Mouse (Mus musculus): Measurements from ENCODE around the gene Gm13290. TPM values are rescaled to one million over a fixed set of nuclear protein-coding genes. Genes with fewer than 3 reads are reported as not detected.

Gene Gm13290
- polyA plus RNA-seq (2014; fragmentation: Illumina TruSeq; extraction: RNeasy Lipid Tissue Mini Kit (QIAGEN cat#74804); ENCODE audit: low read depth, low replicate concordance): not detected

DNA sequence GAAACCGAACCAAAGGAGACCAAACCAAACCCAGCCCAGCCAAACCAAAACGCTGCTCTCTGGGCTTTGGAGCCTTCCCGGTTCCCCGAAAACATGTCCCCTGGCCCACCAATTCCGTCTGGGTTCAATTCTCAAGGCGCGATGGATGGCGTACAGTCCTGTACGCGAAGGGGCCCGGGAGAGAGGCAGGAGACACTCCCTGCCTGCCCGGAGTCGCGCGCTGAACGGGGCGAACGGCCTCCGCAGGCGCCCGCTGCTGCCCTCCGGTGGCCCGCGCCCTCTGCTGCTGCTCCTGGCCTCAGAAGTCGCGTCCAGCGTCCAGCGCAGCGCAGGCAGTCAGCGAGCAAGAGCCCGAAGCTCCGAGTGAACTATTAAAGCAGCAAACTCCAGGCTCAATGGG lies at the start of gene Gm13290:
Gene Gm13290, plus strand, starts transcription at position 301 of the 400 bp plus-strand sequence.

DNA sequence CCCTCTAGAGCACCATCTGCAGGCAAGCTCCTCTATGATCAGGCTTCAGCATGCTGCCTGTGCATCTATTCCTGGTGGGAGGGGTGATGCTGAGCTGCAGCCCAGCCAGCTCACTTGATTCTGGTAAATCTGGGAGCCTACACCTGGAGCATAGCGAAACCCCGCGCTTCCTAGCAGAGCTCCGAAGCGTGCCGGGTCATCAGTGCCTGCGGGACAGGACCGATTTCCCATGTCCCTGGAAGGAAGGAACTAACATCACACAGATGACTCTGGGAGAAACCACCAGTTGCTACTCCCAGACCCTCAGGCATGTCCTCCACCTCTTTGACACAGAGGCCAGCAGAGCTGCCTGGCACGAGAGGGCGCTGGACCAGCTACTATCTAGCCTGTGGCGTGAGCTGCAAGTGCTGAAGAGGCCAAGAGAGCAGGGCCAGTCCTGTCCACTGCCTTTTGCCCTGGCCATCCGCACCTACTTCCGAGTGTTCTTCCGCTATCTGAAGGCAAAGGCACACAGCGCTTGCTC lies 18.8 kb upstream of the Gm13290 start, which contains the start of gene Gm13271:
Gene Gm13271, plus strand, starts transcription at position 51 of the 523 bp plus-strand sequence.

DNA sequence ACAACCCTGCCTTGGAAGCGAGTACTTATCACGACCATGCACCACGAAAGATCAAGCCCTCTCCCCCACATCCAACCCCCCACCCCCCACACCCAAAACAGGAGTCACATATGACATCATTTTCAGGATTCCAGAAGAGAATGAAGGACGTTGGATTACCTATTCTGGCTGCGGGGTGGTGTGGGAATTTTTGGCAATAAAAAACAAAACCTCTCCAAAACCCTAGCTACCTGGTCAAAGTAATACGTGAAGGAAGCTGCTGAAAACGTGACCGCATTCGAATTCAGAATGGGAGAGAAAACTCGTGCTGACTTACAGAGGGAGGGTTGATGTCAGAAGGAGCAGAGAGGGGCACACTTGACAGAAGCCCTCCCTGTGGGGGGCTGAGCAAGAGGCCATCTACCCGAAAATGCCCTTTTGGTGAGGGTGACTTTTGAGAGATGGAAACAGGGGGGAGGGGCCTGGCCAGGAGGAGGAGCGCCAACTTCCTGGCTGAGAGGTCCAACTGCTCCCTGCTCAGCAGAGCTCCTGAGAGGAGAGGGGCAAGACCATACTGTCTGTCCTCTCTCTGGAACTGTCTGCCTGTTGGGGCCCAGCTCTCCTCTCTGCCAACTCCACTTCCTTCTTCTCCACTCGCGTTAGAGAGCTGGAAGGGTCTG lies 13.9 kb upstream of the Gm13290 start, which contains the start of gene Gm13283:
Gene Gm13283, plus strand, starts transcription at position 510 of the 659 bp plus-strand sequence.

DNA sequence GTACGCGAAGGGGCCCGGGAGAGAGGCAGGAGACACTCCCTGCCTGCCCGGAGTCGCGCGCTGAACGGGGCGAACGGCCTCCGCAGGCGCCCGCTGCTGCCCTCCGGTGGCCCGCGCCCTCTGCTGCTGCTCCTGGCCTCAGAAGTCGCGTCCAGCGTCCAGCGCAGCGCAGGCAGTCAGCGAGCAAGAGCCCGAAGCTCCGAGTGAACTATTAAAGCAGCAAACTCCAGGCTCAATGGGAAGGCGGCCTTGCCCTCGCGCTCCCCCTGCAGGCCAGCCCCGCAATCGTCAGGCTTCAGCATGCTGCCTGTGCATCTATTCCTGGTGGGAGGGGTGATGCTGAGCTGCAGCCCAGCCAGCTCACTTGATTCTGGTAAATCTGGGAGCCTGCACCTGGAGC lies 3.0 kb downstream of the Gm13290 start, which contains the start of gene Gm13289:
Gene Gm13289, plus strand, starts transcription at position 301 of the 400 bp plus-strand sequence.

DNA sequence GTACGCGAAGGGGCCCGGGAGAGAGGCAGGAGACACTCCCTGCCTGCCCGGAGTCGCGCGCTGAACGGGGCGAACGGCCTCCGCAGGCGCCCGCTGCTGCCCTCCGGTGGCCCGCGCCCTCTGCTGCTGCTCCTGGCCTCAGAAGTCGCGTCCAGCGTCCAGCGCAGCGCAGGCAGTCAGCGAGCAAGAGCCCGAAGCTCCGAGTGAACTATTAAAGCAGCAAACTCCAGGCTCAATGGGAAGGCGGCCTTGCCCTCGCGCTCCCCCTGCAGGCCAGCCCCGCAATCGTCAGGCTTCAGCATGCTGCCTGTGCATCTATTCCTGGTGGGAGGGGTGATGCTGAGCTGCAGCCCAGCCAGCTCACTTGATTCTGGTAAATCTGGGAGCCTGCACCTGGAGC lies 5.9 kb downstream of the Gm13290 start, which contains the start of gene Gm13272:
Gene Gm13272, plus strand, starts transcription at position 301 of the 400 bp plus-strand sequence.

DNA sequence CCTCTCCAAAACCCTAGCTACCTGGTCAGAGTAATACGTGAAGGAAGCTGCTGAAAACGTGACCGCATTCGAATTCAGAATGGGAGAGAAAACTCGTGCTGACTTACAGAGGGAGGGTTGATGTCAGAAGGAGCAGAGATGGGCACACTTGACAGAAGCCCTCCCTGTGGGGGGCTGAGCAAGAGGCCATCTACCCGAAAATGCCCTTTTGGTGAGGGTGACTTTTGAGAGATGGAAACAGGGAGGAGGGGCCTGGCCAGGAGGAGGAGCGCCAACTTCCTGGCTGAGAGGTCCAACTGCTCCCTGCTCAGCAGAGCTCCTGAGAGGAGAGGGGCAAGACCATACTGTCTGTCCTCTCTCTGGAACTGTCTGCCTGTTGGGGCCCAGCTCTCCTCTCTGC lies 8.2 kb downstream of the Gm13290 start, which contains the start of gene Ifnz:
Gene Ifnz, plus strand, starts transcription at position 301 of the 400 bp plus-strand sequence.

DNA sequence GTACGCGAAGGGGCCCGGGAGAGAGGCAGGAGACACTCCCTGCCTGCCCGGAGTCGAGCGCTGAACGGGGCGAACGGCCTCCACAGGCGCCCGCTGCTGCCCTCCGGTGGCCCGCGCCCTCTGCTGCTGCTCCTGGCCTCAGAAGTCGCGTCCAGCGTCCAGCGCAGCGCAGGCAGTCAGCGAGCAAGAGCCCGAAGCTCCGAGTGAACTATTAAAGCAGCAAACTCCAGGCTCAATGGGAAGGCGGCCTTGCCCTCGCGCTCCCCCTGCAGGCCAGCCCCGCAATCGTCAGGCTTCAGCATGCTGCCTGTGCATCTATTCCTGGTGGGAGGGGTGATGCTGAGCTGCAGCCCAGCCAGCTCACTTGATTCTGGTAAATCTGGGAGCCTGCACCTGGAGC lies 11.8 kb downstream of the Gm13290 start, which contains the start of gene Gm13276:
Gene Gm13276, plus strand, starts transcription at position 301 of the 400 bp plus-strand sequence.

DNA sequence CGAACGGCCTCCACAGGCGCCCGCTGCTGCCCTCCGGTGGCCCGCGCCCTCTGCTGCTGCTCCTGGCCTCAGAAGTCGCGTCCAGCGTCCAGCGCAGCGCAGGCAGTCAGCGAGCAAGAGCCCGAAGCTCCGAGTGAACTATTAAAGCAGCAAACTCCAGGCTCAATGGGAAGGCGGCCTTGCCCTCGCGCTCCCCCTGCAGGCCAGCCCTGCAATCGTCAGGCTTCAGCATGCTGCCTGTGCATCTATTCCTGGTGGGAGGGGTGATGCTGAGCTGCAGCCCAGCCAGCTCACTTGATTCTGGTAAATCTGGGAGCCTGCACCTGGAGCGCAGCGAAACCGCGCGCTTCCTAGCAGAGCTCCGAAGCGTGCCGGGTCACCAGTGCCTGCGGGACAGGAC lies 14.8 kb downstream of the Gm13290 start, which contains the start of gene Gm13277:
Gene Gm13277, plus strand, starts transcription at position 231 of the 400 bp plus-strand sequence.

DNA sequence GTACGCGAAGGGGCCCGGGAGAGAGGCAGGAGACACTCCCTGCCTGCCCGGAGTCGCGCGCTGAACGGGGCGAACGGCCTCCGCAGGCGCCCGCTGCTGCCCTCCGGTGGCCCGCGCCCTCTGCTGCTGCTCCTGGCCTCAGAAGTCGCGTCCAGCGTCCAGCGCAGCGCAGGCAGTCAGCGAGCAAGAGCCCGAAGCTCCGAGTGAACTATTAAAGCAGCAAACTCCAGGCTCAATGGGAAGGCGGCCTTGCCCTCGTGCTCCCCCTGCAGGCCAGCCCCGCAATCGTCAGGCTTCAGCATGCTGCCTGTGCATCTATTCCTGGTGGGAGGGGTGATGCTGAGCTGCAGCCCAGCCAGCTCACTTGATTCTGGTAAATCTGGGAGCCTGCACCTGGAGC lies 17.6 kb downstream of the Gm13290 start, which contains the start of gene Gm13278:
Gene Gm13278, plus strand, starts transcription at position 301 of the 400 bp plus-strand sequence.

DNA sequence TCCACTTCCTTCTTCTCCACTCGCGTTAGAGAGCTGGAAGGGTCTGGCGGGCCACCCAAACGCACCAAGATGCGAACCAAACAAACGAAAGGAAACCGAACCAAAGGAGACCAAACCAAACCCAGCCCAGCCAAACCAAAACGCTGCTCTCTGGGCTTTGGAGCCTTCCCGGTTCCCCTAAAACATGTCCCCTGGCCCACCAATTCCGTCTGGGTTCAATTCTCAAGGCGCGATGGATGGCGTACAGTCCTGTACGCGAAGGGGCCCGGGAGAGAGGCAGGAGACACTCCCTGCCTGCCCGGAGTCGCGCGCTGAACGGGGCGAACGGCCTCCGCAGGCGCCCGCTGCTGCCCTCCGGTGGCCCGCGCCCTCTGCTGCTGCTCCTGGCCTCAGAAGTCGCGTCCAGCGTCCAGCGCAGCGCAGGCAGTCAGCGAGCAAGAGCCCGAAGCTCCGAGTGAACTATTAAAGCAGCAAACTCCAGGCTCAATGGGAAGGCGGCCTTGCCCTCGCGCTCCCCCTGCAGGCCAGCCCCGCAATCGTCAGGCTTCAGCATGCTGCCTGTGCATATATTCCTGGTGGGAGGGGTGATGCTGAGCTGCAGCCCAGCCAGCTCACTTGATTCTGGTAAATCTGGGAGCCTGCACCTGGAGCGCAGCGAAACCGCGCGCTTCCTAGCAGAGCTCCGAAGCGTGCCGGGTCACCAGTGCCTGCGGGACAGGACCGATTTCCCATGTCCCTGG lies 20.5 kb downstream of the Gm13290 start, which contains the start of gene Gm13275:
Gene Gm13275, plus strand, starts transcription at position 552 of the 740 bp plus-strand sequence.

DNA sequence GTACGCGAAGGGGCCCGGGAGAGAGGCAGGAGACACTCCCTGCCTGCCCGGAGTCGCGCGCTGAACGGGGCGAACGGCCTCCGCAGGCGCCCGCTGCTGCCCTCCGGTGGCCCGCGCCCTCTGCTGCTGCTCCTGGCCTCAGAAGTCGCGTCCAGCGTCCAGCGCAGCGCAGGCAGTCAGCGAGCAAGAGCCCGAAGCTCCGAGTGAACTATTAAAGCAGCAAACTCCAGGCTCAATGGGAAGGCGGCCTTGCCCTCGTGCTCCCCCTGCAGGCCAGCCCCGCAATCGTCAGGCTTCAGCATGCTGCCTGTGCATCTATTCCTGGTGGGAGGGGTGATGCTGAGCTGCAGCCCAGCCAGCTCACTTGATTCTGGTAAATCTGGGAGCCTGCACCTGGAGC lies 23.5 kb downstream of the Gm13290 start, which contains the start of gene Gm13279:
Gene Gm13279, plus strand, starts transcription at position 301 of the 400 bp plus-strand sequence.

DNA sequence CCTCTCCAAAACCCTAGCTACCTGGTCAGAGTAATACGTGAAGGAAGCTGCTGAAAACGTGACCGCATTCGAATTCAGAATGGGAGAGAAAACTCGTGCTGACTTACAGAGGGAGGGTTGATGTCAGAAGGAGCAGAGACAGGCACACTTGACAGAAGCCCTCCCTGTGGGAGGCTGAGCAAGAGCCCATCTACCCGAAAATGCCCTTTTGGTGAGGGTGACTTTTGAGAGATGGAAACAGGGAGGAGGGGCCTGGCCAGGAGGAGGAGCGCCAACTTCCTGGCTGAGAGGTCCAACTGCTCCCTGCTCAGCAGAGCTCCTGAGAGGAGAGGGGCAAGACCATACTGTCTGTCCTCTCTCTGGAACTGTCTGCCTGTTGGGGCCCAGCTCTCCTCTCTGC lies 25.7 kb downstream of the Gm13290 start, which contains the start of gene Gm13285:
Gene Gm13285, plus strand, starts transcription at position 301 of the 400 bp plus-strand sequence.

DNA sequence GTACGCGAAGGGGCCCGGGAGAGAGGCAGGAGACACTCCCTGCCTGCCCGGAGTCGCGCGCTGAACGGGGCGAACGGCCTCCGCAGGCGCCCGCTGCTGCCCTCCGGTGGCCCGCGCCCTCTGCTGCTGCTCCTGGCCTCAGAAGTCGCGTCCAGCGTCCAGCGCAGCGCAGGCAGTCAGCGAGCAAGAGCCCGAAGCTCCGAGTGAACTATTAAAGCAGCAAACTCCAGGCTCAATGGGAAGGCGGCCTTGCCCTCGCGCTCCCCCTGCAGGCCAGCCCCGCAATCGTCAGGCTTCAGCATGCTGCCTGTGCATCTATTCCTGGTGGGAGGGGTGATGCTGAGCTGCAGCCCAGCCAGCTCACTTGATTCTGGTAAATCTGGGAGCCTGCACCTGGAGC lies 29.3 kb downstream of the Gm13290 start, which contains the start of gene Gm13287:
Gene Gm13287, plus strand, starts transcription at position 301 of the 400 bp plus-strand sequence.

DNA sequence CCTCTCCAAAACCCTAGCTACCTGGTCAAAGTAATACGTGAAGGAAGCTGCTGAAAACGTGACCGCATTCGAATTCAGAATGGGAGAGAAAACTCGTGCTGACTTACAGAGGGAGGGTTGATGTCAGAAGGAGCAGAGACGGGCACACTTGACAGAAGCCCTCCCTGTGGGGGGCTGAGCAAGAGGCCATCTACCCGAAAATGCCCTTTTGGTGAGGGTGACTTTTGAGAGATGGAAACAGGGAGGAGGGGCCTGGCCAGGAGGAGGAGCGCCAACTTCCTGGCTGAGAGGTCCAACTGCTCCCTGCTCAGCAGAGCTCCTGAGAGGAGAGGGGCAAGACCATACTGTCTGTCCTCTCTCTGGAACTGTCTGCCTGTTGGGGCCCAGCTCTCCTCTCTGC lies 31.6 kb downstream of the Gm13290 start, which contains the start of gene Gm13288:
Gene Gm13288, plus strand, starts transcription at position 301 of the 400 bp plus-strand sequence.

DNA sequence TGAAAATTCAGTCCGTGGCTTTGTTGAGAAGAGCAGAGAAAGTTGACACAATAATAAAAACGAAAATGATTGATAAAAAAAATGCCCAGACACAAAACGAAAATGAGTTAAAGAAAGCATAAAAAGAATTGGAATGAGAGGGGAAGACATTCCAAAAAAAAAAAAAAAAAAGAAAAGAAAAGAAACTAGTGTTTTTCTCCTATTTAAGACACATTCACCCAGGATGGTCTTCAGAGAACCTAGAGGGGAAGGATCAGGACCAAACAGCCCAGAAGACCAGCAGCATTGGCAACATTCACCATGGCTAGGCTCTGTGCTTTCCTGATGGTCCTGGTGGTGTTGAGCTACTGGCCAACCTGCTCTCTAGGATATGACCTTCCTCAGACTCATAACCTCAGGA lies 42.3 kb downstream of the Gm13290 start, which contains the start of gene Ifna7:
Gene Ifna7, plus strand, starts transcription at position 301 of the 400 bp plus-strand sequence.

DNA sequence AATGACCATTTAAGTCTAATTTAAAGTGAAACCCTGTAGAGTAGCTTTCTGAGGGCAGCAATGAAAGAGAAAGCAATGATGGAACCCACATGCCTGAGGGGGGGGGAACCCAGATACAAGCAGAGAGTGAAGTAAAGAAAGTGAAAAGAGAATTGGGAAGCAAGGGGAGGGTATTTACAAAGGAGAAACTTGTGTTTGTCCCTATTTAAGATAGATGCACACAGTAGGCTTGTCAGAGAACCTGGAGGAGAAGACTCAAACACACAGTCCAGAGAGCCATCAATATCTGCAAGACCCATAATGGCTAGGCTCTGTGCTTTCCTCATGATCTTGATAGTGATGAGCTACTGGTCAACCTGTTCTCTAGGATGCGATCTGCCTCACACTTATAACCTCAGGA lies 46.0 kb downstream of the Gm13290 start, which contains the start of gene Ifna11:
Gene Ifna11, plus strand, starts transcription at position 301 of the 400 bp plus-strand sequence.

Other genes with a start within 250 kb of the Gm13290 start
- gene Ifna15, start 215.6 kb upstream of the Gm13290 start, polyA plus RNA-seq (2014; fragmentation: Illumina TruSeq; extraction: RNeasy Lipid Tissue Mini Kit (QIAGEN cat#74804); ENCODE audit: low read depth, low replicate concordance): not detected
- gene Ifna14, start 202.0 kb upstream of the Gm13290 start, polyA plus RNA-seq (2014; fragmentation: Illumina TruSeq; extraction: RNeasy Lipid Tissue Mini Kit (QIAGEN cat#74804); ENCODE audit: low read depth, low replicate concordance): not detected
- gene Ifna9, start 181.4 kb upstream of the Gm13290 start, polyA plus RNA-seq (2014; fragmentation: Illumina TruSeq; extraction: RNeasy Lipid Tissue Mini Kit (QIAGEN cat#74804); ENCODE audit: low read depth, low replicate concordance): not detected
- gene Ifna12, start 170.5 kb upstream of the Gm13290 start, polyA plus RNA-seq (2014; fragmentation: Illumina TruSeq; extraction: RNeasy Lipid Tissue Mini Kit (QIAGEN cat#74804); ENCODE audit: low read depth, low replicate concordance): not detected
- not detected for gene C87499, start 139.4 kb upstream of the Gm13290 start, polyA plus RNA-seq (2014; fragmentation: Illumina TruSeq; extraction: RNeasy Lipid Tissue Mini Kit (QIAGEN cat#74804); ENCODE audit: low read depth, low replicate concordance)
- not detected for gene Ifna13, start 129.4 kb upstream of the Gm13290 start, polyA plus RNA-seq (2014; fragmentation: Illumina TruSeq; extraction: RNeasy Lipid Tissue Mini Kit (QIAGEN cat#74804); ENCODE audit: low read depth, low replicate concordance)
- gene Ifna16, start 96.9 kb upstream of the Gm13290 start, polyA plus RNA-seq (2014; fragmentation: Illumina TruSeq; extraction: RNeasy Lipid Tissue Mini Kit (QIAGEN cat#74804); ENCODE audit: low read depth, low replicate concordance): not detected
- not detected for gene Ifna2, start 89.9 kb upstream of the Gm13290 start, polyA plus RNA-seq (2014; fragmentation: Illumina TruSeq; extraction: RNeasy Lipid Tissue Mini Kit (QIAGEN cat#74804); ENCODE audit: low read depth, low replicate concordance)
- not detected for gene Ifnab, start 82.5 kb upstream of the Gm13290 start, polyA plus RNA-seq (2014; fragmentation: Illumina TruSeq; extraction: RNeasy Lipid Tissue Mini Kit (QIAGEN cat#74804); ENCODE audit: low read depth, low replicate concordance)
- 0.62 TPM for gene Gm26566, start 52.0 kb upstream of the Gm13290 start, polyA plus RNA-seq (2014; fragmentation: Illumina TruSeq; extraction: RNeasy Lipid Tissue Mini Kit (QIAGEN cat#74804); ENCODE audit: low read depth, low replicate concordance)
- gene Klhl9, start 51.4 kb upstream of the Gm13290 start, polyA plus RNA-seq (2014; fragmentation: Illumina TruSeq; extraction: RNeasy Lipid Tissue Mini Kit (QIAGEN cat#74804); ENCODE audit: low read depth, low replicate concordance): 33.9 TPM
- not detected for gene Gm13271, start 19.0 kb upstream of the Gm13290 start, polyA plus RNA-seq (2014; fragmentation: Illumina TruSeq; extraction: RNeasy Lipid Tissue Mini Kit (QIAGEN cat#74804); ENCODE audit: low read depth, low replicate concordance)
- not detected for gene Gm13283, start 13.7 kb upstream of the Gm13290 start, polyA plus RNA-seq (2014; fragmentation: Illumina TruSeq; extraction: RNeasy Lipid Tissue Mini Kit (QIAGEN cat#74804); ENCODE audit: low read depth, low replicate concordance)
- not detected for gene Gm13289, start 3.1 kb downstream of the Gm13290 start, polyA plus RNA-seq (2014; fragmentation: Illumina TruSeq; extraction: RNeasy Lipid Tissue Mini Kit (QIAGEN cat#74804); ENCODE audit: low read depth, low replicate concordance)
- not detected for gene Gm13272, start 6.0 kb downstream of the Gm13290 start, polyA plus RNA-seq (2014; fragmentation: Illumina TruSeq; extraction: RNeasy Lipid Tissue Mini Kit (QIAGEN cat#74804); ENCODE audit: low read depth, low replicate concordance)
- not detected for gene Ifnz, start 8.3 kb downstream of the Gm13290 start, polyA plus RNA-seq (2014; fragmentation: Illumina TruSeq; extraction: RNeasy Lipid Tissue Mini Kit (QIAGEN cat#74804); ENCODE audit: low read depth, low replicate concordance)
- not detected for gene Gm13276, start 11.9 kb downstream of the Gm13290 start, polyA plus RNA-seq (2014; fragmentation: Illumina TruSeq; extraction: RNeasy Lipid Tissue Mini Kit (QIAGEN cat#74804); ENCODE audit: low read depth, low replicate concordance)
- not detected for gene Gm13277, start 14.8 kb downstream of the Gm13290 start, polyA plus RNA-seq (2014; fragmentation: Illumina TruSeq; extraction: RNeasy Lipid Tissue Mini Kit (QIAGEN cat#74804); ENCODE audit: low read depth, low replicate concordance)
- not detected for gene Gm13278, start 17.7 kb downstream of the Gm13290 start, polyA plus RNA-seq (2014; fragmentation: Illumina TruSeq; extraction: RNeasy Lipid Tissue Mini Kit (QIAGEN cat#74804); ENCODE audit: low read depth, low replicate concordance)
- not detected for gene Gm13275, start 20.7 kb downstream of the Gm13290 start, polyA plus RNA-seq (2014; fragmentation: Illumina TruSeq; extraction: RNeasy Lipid Tissue Mini Kit (QIAGEN cat#74804); ENCODE audit: low read depth, low replicate concordance)
- gene Gm13279, start 23.6 kb downstream of the Gm13290 start, polyA plus RNA-seq (2014; fragmentation: Illumina TruSeq; extraction: RNeasy Lipid Tissue Mini Kit (QIAGEN cat#74804); ENCODE audit: low read depth, low replicate concordance): not detected
- gene Gm13285, start 25.8 kb downstream of the Gm13290 start, polyA plus RNA-seq (2014; fragmentation: Illumina TruSeq; extraction: RNeasy Lipid Tissue Mini Kit (QIAGEN cat#74804); ENCODE audit: low read depth, low replicate concordance): not detected
- gene Gm13287, start 29.4 kb downstream of the Gm13290 start, polyA plus RNA-seq (2014; fragmentation: Illumina TruSeq; extraction: RNeasy Lipid Tissue Mini Kit (QIAGEN cat#74804); ENCODE audit: low read depth, low replicate concordance): not detected
- not detected for gene Gm13288, start 31.7 kb downstream of the Gm13290 start, polyA plus RNA-seq (2014; fragmentation: Illumina TruSeq; extraction: RNeasy Lipid Tissue Mini Kit (QIAGEN cat#74804); ENCODE audit: low read depth, low replicate concordance)
- gene Ifna7, start 42.4 kb downstream of the Gm13290 start, polyA plus RNA-seq (2014; fragmentation: Illumina TruSeq; extraction: RNeasy Lipid Tissue Mini Kit (QIAGEN cat#74804); ENCODE audit: low read depth, low replicate concordance): not detected
- not detected for gene Ifna11, start 46.1 kb downstream of the Gm13290 start, polyA plus RNA-seq (2014; fragmentation: Illumina TruSeq; extraction: RNeasy Lipid Tissue Mini Kit (QIAGEN cat#74804); ENCODE audit: low read depth, low replicate concordance)
- gene Ifna6, start 53.6 kb downstream of the Gm13290 start, polyA plus RNA-seq (2014; fragmentation: Illumina TruSeq; extraction: RNeasy Lipid Tissue Mini Kit (QIAGEN cat#74804); ENCODE audit: low read depth, low replicate concordance): not detected
- gene Ifna5, start 61.7 kb downstream of the Gm13290 start, polyA plus RNA-seq (2014; fragmentation: Illumina TruSeq; extraction: RNeasy Lipid Tissue Mini Kit (QIAGEN cat#74804); ENCODE audit: low read depth, low replicate concordance): not detected
- gene Ifna4, start 68.0 kb downstream of the Gm13290 start, polyA plus RNA-seq (2014; fragmentation: Illumina TruSeq; extraction: RNeasy Lipid Tissue Mini Kit (QIAGEN cat#74804); ENCODE audit: low read depth, low replicate concordance): not detected
- gene Ifna1, start 76.3 kb downstream of the Gm13290 start, polyA plus RNA-seq (2014; fragmentation: Illumina TruSeq; extraction: RNeasy Lipid Tissue Mini Kit (QIAGEN cat#74804); ENCODE audit: low read depth, low replicate concordance): not detected
- gene Ifne, start 106.4 kb downstream of the Gm13290 start, polyA plus RNA-seq (2014; fragmentation: Illumina TruSeq; extraction: RNeasy Lipid Tissue Mini Kit (QIAGEN cat#74804); ENCODE audit: low read depth, low replicate concordance): not detected

Data from adipose tissue, adult 10 weeks (tissue).